Mouse (Mus musculus): ENCODE data around the gene Mettl16. TPM values are rescaled to one million over a fixed set of nuclear protein-coding genes. Genes with fewer than 3 reads are reported as not detected.
"Not testable (repeated sequence)": the region's sequence is repeated elsewhere in the genome, so short reads cannot be mapped to it uniquely, and the experiment has no call there.

Mettl16 gene
- polyA plus RNA-seq, 2 experiments from 2014 or later, result 26.3 to 33.5 TPM

- no peak for ATAC-seq
Measured at GRCm38 (mm10) chr11:74792874-74793273, 22.2 kb downstream of the Mettl16 start.

DNA sequence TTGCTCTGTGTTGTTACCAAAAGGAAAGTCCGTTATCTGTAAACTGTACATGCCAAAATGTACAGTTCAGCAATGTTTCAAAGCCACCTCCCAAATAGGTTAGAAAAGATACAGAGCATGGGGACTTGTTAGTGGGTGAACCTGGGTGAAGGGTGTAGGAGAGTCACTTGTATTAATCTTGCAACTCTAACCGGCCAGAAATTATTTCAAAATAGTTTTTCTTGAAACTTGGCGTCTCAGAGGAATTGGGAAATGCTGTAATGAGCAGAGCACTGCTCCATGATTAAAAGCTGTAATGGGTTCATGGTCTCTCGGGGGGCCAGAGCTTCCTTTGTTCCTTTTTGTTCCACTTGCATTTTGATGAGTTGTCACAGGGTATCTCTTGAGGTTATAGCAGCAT is 30.0 kb downstream of the Mettl16 start:
- no peak for ATAC-seq

DNA sequence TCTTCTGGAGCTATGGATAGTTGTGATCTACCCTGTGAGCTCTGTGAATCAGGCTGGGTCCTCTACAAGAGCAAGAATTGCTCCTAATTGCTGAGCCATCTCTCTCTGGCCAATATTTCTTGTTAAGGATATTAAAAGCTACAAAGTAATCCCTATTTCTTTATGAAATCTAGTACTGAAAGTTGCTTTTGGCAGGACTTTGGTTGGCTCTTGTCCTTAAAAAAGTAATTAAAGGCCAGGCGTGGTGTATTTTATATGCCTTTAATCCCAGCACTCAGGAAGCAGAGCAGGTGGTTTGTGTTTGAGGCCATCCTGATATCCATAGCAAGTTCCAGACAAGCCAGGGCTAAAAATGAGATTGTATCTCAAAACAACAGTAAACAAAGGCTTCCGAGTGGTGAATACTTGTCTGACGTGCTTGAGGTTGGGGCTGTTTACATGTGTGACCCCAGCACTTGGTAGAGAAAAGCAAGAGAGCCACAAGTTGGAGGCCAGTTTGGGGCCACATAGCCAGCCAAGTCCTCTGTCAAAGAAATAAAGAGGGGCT is 33.5 kb downstream of the Mettl16 start:
- no peak for ATAC-seq

DNA sequence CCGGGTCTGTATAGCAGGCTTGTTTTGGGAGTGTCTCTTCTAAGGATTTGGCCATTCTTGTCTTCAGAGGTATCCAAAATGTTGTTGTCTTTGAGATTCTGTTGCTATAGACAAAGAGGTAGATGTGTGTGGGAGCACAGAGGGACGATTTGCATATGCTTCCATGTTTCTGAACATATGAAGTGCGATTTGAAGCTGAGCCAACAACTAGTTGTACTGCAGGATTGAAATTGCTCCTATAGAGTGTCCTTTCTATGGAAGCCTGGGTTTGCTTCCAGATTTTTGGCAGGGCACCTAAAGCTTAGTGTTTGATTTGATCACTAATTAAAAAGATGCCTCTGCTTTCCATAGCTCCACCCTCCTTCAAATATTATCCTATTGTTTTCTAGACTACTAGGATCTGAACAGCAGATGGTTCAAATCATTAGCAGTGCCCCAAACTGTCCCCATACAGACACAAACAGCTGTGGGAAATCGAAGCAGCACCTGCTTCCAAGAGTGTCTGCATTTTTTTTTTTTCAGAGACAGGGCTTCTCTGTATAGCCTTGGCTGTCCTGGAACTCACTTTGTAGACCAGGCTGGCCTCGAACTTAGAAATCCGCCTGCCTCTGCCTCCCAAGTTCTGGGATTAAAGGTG is 36.7 kb downstream of the Mettl16 start:
- no peak for ATAC-seq

DNA sequence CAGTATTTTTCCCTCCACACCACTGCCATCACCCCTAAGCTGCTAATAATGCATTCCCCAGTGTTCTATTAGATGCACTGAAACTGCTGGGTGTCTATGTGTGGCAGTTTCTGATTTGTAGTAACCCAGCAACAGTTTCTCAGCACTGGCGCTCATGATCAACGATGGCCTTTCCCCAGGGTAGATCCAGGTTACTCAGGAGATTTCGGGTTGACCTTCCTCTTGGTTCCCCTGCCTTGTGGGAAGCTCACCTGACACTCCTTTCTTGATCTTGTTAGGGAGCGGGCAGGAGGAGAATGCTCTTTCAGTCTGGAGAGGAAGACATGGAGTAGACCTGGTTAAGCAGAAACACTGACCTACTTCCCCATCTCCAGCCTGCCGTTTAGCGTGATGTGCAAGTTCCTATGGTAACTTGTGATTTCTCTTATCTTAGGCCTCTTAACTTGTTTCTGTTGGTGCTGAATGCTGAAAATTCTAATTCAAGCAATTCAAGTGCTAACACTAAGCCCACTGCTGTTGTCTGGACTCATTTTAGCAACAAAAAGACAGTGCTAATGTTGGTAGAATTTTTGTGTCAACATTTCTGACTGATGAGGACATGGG is 37.7 kb downstream of the Mettl16 start:
- ATAC-seq, result no peak

GRCm38 (mm10) chr11:74810134-74810533 is 39.5 kb downstream of the Mettl16 start:
- no peak for ATAC-seq

GRCm38 (mm10) chr11:74811027-74811426 is 40.4 kb downstream of the Mettl16 start:
- not testable (repeated sequence) for ATAC-seq

DNA sequence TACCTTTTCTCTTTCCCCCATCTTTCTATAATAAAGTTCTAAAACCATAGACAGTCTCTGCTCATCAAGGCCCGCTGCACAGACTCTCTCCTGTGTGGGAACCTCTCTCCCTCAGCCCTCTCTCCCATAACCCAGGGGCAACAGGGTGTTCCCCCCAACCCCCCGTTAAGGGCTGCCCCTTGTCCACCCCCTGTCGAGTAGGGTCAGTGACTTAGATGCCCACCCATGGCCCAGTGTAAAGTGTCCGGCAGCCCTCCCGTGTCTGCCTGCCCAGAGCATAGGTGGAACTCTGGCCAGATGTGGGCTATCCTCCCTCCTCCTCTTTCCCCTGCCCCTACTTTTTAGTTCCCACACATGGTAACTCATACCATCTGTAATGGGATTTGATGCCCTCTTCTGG is 40.9 kb downstream of the Mettl16 start:
- no peak for ATAC-seq

DNA sequence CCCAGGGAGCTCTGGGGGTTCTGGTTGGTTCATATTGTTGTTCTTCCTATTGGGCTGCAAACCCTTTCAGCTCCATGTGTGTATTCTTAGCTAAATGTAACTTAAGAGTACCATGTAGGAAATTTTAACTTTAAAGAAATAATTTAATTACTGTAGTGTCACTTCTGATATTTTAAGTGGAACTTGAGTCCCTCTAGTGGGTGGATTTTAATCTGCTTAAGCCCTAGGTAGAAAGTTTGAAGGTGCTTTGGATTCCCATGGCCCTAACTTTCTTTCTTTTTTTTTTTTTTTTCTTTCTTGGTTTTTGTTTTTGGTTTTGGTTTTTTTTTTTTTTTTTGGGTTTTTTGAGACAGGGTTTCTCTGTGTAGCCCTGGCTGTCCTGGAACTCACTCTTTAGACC is 45.2 kb downstream of the Mettl16 start:
- ATAC-seq, result no peak

DNA sequence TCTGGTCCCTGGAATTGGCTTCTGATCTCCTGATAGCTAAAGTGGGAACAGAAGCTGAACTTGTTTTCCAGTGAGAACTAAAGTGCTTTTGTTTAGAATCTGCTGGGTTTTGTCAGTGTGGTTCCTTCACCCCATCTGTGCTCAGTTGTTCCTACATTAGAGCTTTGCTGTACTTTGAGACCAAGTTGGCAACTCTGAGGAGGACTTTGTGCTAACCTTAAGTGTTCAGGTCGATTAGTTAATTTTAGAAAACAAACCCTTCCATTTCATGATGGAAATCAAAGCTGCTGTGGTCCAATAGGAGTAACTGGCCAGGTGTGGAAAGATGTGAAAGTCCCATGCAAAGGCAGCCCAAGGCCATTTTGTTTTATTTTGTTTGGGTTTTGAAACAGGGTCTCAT is 50.3 kb downstream of the Mettl16 start:
- ATAC-seq, result no peak

DNA sequence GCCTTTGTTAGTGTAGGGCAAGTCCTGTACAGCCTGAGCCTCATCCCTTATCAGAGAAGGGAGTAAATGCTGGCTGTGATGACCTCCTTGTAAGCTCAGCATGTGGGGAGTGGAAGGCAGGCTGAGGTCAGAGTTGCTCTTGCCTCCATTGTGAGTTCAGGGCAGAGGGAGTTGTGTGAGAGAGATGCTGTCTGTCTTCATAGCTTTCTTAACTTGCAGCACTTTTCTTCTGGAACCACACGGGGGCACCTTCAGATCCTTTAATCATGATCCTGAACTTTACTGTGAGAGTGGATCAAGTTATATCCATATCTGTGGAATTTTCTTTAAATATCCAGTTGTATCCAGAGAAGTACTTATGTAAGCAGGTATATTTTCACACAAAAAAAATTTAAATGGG is 50.8 kb downstream of the Mettl16 start:
- no peak for ATAC-seq

GRCm38 (mm10) chr11:74822746-74823440 is 52.3 kb downstream of the Mettl16 start:
- no peak for ATAC-seq

DNA sequence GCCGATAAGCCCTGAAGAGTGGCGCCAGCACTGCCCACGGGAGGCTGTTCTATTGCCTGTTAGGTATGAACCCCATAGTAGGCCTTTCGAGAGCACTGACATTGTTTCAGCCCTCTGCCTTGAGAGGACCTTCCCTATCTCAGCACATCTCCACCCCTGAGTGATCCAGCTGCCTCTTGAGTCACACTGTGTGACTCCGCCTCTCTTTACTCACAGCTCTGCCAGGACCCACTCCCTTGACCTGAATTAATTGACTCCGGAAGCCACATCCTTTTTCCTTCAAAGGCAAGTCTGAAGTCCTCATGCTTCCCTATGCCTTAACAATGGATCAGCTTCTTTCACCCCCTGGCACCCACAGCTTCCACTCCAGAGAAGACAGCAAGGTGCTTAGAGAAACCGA is 55.5 kb downstream of the Mettl16 start:
- ATAC-seq, result no peak

GRCm38 (mm10) chr11:74826702-74827101 is 56.1 kb downstream of the Mettl16 start:
- ATAC-seq, result no peak

DNA sequence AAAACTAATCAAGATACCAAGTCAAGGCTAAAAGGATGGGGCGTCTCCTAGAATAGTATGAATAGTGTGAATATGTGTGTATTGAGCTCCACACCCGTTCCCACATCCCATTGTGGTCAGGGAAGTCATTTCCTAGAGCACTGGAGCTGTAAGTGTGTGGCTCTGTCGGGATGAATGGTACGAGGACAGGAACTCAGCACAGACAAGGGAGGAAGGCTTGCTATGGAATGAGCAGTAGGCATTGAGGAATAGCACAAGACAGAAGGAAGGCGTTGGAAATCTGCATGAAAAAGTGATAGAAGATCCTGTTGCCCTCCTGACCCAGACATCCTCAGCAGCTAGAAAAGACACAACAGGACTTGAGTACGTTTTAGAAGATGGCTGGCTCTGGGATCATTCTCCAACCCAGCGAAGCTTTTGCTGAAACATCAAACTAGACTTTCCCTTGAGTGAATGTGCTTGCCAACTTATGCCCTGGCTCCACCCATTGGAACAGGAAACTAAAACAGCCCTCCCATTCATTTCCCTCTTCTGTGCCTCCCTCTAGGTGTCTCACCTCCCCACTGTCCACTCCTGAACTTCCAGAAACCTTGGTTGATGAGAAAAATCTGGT is 57.3 kb downstream of the Mettl16 start:
- ATAC-seq, result no peak

- ATAC-seq, result no peak
Measured at GRCm38 (mm10) chr11:74828404-74828931, 57.8 kb downstream of the Mettl16 start.

GRCm38 (mm10) chr11:74828965-74829550 is 58.4 kb downstream of the Mettl16 start:
- ATAC-seq, result no peak

GRCm38 (mm10) chr11:74829812-74830211 is 59.2 kb downstream of the Mettl16 start:
- ATAC-seq, result peak; percentile 38

DNA sequence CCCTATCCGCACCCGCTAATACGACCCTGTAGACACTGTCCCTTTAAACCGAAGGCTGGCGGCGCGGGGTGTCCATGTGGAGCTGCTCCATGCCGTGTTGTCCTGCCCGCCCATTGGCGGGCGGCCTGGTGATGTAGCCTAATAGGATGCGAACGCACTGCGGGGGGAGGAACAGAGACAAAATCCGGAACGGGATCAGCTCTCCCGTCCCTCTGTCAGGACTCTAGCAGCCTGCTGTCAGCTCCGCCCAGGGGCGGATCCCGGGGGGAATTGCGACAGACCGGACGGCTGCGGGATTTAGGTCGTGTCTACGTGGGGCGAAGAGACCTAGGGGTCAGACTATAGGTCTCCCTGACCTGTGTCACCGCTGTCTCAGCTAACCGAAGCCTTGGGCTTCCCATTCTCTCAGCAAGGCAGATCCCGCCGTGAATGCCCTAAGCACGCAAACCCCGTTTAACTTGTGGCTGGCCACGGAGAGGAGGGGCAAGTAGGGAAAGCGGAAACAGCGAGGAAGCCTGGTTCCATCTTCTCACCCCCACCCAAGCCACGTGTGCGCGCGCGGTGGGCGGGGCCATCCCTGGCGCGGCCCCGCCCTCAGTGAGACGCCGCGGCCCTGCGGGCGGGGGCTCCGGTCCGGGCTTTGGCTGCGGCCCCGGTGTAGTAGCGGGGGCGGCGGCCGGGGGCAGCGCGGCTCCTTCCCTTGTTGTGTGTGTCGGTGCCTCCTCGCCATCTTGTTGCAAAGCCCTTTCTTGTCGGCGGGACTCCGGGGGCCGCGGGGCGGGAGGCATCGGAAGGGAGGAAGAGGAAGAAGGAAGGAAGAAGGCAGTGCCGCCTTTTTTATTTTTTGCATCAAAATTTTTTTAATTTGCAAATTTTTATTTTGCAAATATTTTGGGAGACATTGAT is 59.9 kb downstream of the Mettl16 start, which contains the start of gene Mnt:
TSS of gene Mnt (plus strand) at position 665 of the 906 bp plus-strand sequence.
- ATAC-seq, result peak; percentile 55

- ATAC-seq, result no peak
Measured at GRCm38 (mm10) chr11:74831191-74831605, 60.6 kb downstream of the Mettl16 start.

Data from activated CD4-positive, CD25-positive, alpha-beta regulatory T cell, adult 4 months (primary cell).